Comparison of ENCODE assay signal across 31 mouse cellular contexts in genomic region chr13:45726917-45727316, GRCm38 (mm10).
DNase-seq lines count a peak whose midpoint lies in the region; ATAC-seq and TF ChIP-seq lines count a peak whose summit lies in the region.
"Had no signal": no experiment of that assay in that cellular context is flagged by ENCODE, and none has a peak within 500 bp of the region (broad histone marks: within the 10 kb centered on the region; RNA-seq: fewer than 3 reads in every experiment).

No protein-coding gene starts in this region.

- no peak overlapping the region for H3K27ac ChIP-seq in lung, postnatal 0 days (ENCODE audit: low read length)
- H3K27ac ChIP-seq: embryonic facial prominence, embryonic 15.5 days; forebrain, embryonic 12.5 days; hindbrain, embryonic 12.5 days; hindbrain, postnatal 0 days; liver, embryonic 14.5 days; lung, embryonic 15.5 days; stomach, postnatal 0 days had no signal

- H3K4me3 ChIP-seq in lung, postnatal 0 days (ENCODE audit: low read depth, low read length), result no peak overlapping the region
- H3K4me3 ChIP-seq: embryonic facial prominence, embryonic 10.5 days; embryonic facial prominence, embryonic 15.5 days; forebrain, embryonic 12.5 days; hindbrain, embryonic 12.5 days; lung, embryonic 15.5 days had no signal

- DNase-seq in cerebellum, adult 18-20 months, result peak; percentile 16 to 42
- DNase-seq in cerebellum, adult 11 months, result no peak
- DNase-seq in lung, postnatal 0 days (ENCODE audit: low spot score), result peak; percentile 84
- DNase-seq in lung, postnatal 25 days (ENCODE audit: low spot score), result no peak
- DNase-seq in cerebellum, adult 9-10 months, result peak; percentile 23
- peak; percentile 15 for DNase-seq in lung, postnatal 14 days
- DNase-seq in spleen, postnatal 14 days (ENCODE audit: low spot score in 2 of 2), result no peak
- DNase-seq in ovary, postnatal 10 days (ENCODE audit: low spot score), result no peak
- DNase-seq: adrenal gland, postnatal 25 days; gastrocnemius, postnatal 10 days; heart, postnatal 36 days; kidney, adult 9 months; kidney, postnatal 10 days; liver; midbrain, embryonic 14.5 days; right cerebral cortex, adult 18-20 months; spleen, adult 18-20 months; thymus, adult 18-20 months; thymus, postnatal 36 days had no signal

- H3K36me3 ChIP-seq in lung, postnatal 0 days (ENCODE audit: insufficient read depth, low read length), result no peaks in the 10 kb centered on the region
- H3K36me3 ChIP-seq: embryonic facial prominence, embryonic 10.5 days; embryonic facial prominence, embryonic 15.5 days; forebrain, embryonic 12.5 days; hindbrain, embryonic 12.5 days; lung, embryonic 15.5 days had no signal

- no peak overlapping the region for H3K4me2 ChIP-seq in lung, postnatal 0 days (replicated peaks; ENCODE audit: low read depth, low read length)
- H3K4me2 ChIP-seq: embryonic facial prominence, embryonic 15.5 days; forebrain, embryonic 12.5 days; heart, embryonic 11.5 days; hindbrain, embryonic 12.5 days; lung, embryonic 15.5 days had no signal

- peaks cover 3% of the 10 kb centered on the region; the same call in 1 of the 2 replicates for H3K4me1 ChIP-seq in lung, postnatal 0 days (ENCODE audit: insufficient read depth, low read depth, low read length)
- H3K4me1 ChIP-seq: forebrain, embryonic 12.5 days; hindbrain, embryonic 12.5 days had no signal

- no peaks in the 10 kb centered on the region for H3K27me3 ChIP-seq in lung, postnatal 0 days (replicated peaks; ENCODE audit: insufficient read depth, low read length)
- H3K27me3 ChIP-seq: embryonic facial prominence, embryonic 15.5 days; forebrain, embryonic 12.5 days; hindbrain, embryonic 12.5 days; lung, embryonic 15.5 days; Patski had no signal

- peak; percentile 82 for ATAC-seq in lung, postnatal 0 days
- ATAC-seq: hindbrain, postnatal 0 days; intestine, embryonic 16.5 days; Patski had no signal

- no peak for TF ChIP-seq EP300 in lung, postnatal 0 days (IDR thresholded peaks at IDR 0.05)

- no peaks in the 10 kb centered on the region for H3K9me3 ChIP-seq in lung, postnatal 0 days (ENCODE audit: low read length)
- H3K9me3 ChIP-seq: embryonic facial prominence, embryonic 10.5 days; embryonic facial prominence, embryonic 15.5 days; forebrain, embryonic 12.5 days; G1E; hindbrain, embryonic 12.5 days; lung, embryonic 15.5 days had no signal

- no peak for TF ChIP-seq CTCF in lung, postnatal 0 days (IDR thresholded peaks at IDR 0.05)

- H3K9ac ChIP-seq in lung, postnatal 0 days (replicated peaks; ENCODE audit: low read depth), result no peak overlapping the region
- H3K9ac ChIP-seq: embryonic facial prominence, embryonic 15.5 days; forebrain, embryonic 12.5 days; hindbrain, embryonic 12.5 days; liver, embryonic 14.5 days; lung, embryonic 15.5 days had no signal

Comparison
In these comparisons a context has a peak if more than half of its experiments do, and no peak if none do; other contexts are left out.
1. DNase-seq: peak in cerebellum, adult 18-20 months (2 of 2), lung, postnatal 0 days (single experiment), cerebellum, adult 9-10 months (single experiment) and lung, postnatal 14 days (single experiment); none in cerebellum, adult 11 months (single experiment), lung, postnatal 25 days (single experiment), spleen, postnatal 14 days (0 of 2) and ovary, postnatal 10 days (single experiment).